In genomic region chr1:167042558-167042957, GRCm38 (mm10) we compare ENCODE assay signal across 32 mouse cellular contexts.
"Had no signal": no experiment of that assay in that cellular context is flagged by ENCODE, and none has a peak within 500 bp of the region (broad histone marks: within the 10 kb centered on the region; RNA-seq: fewer than 3 reads in every experiment).

No protein-coding gene starts in this region.

- ATAC-seq: liver, embryonic 12.5 days; liver, postnatal 0 days; lung, postnatal 0 days; midbrain, embryonic 13.5 days; midbrain, embryonic 15.5 days; midbrain, embryonic 16.5 days had no signal

- H3K4me3 ChIP-seq: limb, embryonic 10.5 days; limb, embryonic 12.5 days; limb, embryonic 13.5 days; limb, embryonic 15.5 days; liver, embryonic 12.5 days; liver, embryonic 13.5 days; liver, embryonic 15.5 days; lung, embryonic 15.5 days; midbrain, embryonic 10.5 days; midbrain, embryonic 12.5 days; midbrain, embryonic 13.5 days; midbrain, embryonic 15.5 days; myocyte; neural tube, embryonic 12.5 days had no signal

- H3K9me3 ChIP-seq: limb, embryonic 10.5 days; limb, embryonic 13.5 days; limb, embryonic 15.5 days; liver, embryonic 12.5 days; liver, embryonic 13.5 days; liver, embryonic 15.5 days; lung, embryonic 15.5 days; midbrain, embryonic 10.5 days; midbrain, embryonic 13.5 days; midbrain, embryonic 15.5 days had no signal

- H3K27me3 ChIP-seq: limb, embryonic 12.5 days; limb, embryonic 13.5 days; limb, embryonic 15.5 days; liver, embryonic 12.5 days; liver, embryonic 13.5 days; liver, embryonic 15.5 days; lung, embryonic 15.5 days; midbrain, embryonic 12.5 days; midbrain, embryonic 13.5 days; midbrain, embryonic 15.5 days; neural tube, embryonic 12.5 days had no signal

- DNase-seq: left cerebral cortex, postnatal 4 days; liver; liver, embryonic 13.5 days; liver, postnatal 0 days; lung, adult 18-20 months; lung, adult 2 months; lung, embryonic 14.5 days; lung, postnatal 10 days; lung, postnatal 14 days; lung, postnatal 36 days; lung, postnatal 4 days; midbrain, embryonic 14.5 days had no signal

- H3K4me2 ChIP-seq: limb, embryonic 12.5 days; limb, embryonic 13.5 days; limb, embryonic 15.5 days; liver, embryonic 11.5 days; liver, embryonic 12.5 days; liver, embryonic 13.5 days; liver, embryonic 15.5 days; lung, embryonic 14.5 days; lung, embryonic 15.5 days; midbrain, embryonic 11.5 days; midbrain, embryonic 12.5 days; midbrain, embryonic 13.5 days; midbrain, embryonic 15.5 days; neural tube, embryonic 12.5 days had no signal

- H3K27ac ChIP-seq: limb, embryonic 10.5 days; limb, embryonic 12.5 days; limb, embryonic 13.5 days; limb, embryonic 15.5 days; liver, embryonic 12.5 days; liver, embryonic 13.5 days; liver, embryonic 14.5 days; liver, embryonic 15.5 days; lung, embryonic 15.5 days; macrophage; midbrain, embryonic 10.5 days; midbrain, embryonic 12.5 days; midbrain, embryonic 13.5 days; midbrain, embryonic 15.5 days; neural tube, embryonic 12.5 days had no signal

- H3K36me3 ChIP-seq: limb, embryonic 10.5 days; limb, embryonic 12.5 days; limb, embryonic 13.5 days; limb, embryonic 15.5 days; liver, embryonic 12.5 days; liver, embryonic 13.5 days; liver, embryonic 15.5 days; lung, embryonic 15.5 days; midbrain, embryonic 10.5 days; midbrain, embryonic 12.5 days; midbrain, embryonic 15.5 days; neural tube, embryonic 12.5 days had no signal

- H3K9ac ChIP-seq: limb, embryonic 12.5 days; limb, embryonic 13.5 days; limb, embryonic 15.5 days; liver, embryonic 12.5 days; liver, embryonic 13.5 days; liver, embryonic 14.5 days; liver, embryonic 15.5 days; liver, postnatal 0 days; lung, embryonic 14.5 days; lung, embryonic 15.5 days; midbrain, embryonic 12.5 days; midbrain, embryonic 13.5 days; midbrain, embryonic 15.5 days; neural tube, embryonic 12.5 days had no signal

- H3K4me1 ChIP-seq: limb, embryonic 10.5 days; limb, embryonic 12.5 days; limb, embryonic 13.5 days; limb, embryonic 15.5 days; liver, embryonic 12.5 days; liver, embryonic 13.5 days; liver, embryonic 15.5 days; lung, embryonic 15.5 days; megakaryocyte, embryonic 14.5 days had no signal
